Mouse (Mus musculus): ENCODE data around the gene Traf2. TPM values are rescaled to one million over a fixed set of nuclear protein-coding genes. Genes with fewer than 3 reads are reported as not detected.

Gene Traf2
- polyA plus RNA-seq, 1 experiment = 15.3 TPM

DNA sequence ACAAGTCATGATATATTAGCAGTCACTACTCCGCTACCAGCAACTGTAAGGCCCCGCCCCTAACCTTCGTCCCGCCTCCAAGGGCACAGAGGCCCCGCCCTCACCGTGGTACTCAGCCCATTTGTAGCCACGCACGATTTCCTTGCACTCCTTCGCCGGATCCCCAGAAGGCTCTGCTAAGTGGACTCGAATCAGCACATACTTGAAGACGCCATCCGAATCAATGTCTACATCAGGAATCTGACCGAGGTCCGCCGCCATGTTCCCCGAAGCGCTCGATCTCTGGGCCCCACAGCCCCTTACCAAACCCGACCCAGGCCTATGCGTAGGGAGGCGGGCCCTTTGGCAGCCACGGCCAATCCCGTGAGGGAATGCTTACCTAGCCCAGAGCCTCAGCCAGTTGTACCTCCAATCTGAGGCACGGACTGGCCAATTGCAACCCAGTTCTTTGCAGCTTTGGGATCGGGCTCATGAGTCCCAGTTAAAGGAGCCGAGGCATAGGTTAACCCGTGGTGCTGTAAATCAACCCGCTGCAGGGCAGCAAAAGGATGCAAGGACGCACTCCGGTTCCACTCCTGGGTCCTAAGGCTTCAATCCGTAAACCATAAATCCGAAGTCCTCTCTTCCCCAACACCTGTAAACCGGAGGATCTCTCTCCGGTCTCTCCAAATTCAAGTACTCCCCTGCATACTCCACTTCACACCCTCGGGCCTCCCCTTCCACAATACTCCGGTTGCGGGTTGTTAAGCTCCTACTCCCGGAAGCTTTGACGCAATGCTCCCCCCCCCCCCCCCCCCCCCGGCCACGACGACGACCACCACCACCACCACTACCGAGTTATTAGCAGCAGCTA is 28.1 kb upstream of the Traf2 start, which contains the start of the genes Mamdc4 and Phpt1:
TSS of gene Mamdc4 (minus strand) at position 267 of the 853 bp plus-strand sequence.
TSS of gene Phpt1 (minus strand) at position 646 of the 853 bp plus-strand sequence.
- peaks cover 10% of the 10 kb centered on the region for H3K27me3 ChIP-seq (replicated peaks; ENCODE audit: control insufficient read depth, insufficient read depth, low read length)
- under 1% methylated on average over 45 of the region's 45 CpGs for WGBS
- peak within 1 kb of the TSS; percentile 68 for H3K4me3 ChIP-seq (ENCODE audit: insufficient read depth, low read depth, low read length)
- TF ChIP-seq POLR2A (IDR thresholded peaks at IDR 0.05; ENCODE audit: low read depth, low read length) = peak; percentile 41
- no peak for TF ChIP-seq CTCF (conservative IDR thresholded peaks at IDR 0.05; ENCODE audit: insufficient read depth, insufficient read length, low read depth, low read length)
- peaks cover 5% of the 10 kb centered on the region for H3K4me1 ChIP-seq (ENCODE audit: control insufficient read depth, insufficient read depth, low read length)
- peak; percentile 99 for DNase-seq
- peak within 1 kb of the TSS; percentile 88 for H3K27ac ChIP-seq (ENCODE audit: insufficient read depth, low read depth, low read length)
- H3K36me3 ChIP-seq (ENCODE audit: control insufficient read depth, insufficient read depth, low read length) = no peaks in the 10 kb centered on the region

DNA sequence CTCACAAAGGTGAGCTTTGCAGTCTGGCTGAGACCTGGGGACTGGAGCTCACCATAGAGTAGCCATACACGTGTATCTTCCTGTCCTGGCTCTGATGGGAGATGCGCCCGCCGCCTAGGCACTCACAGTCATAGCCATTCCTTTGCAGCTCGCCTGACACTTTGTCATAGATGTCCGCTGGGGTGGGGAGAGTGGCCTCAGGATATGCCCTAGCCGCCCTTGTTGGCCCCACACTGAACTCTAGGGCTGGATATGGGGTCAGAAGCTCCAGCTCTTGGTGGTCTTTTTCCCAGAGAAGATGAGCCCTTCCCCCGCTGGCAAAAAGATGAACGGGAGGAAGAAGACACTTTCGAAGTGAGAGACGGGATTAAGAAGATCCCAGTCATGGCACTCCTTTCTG is 27.4 kb upstream of the Traf2 start:
- 10% methylated on average over 11 of the region's 11 CpGs for WGBS
- TF ChIP-seq CTCF (conservative IDR thresholded peaks at IDR 0.05; ENCODE audit: insufficient read depth, insufficient read length, low read depth, low read length) (no peak), POLR2A (IDR thresholded peaks at IDR 0.05; ENCODE audit: low read depth, low read length) (no peak)
- no peak for DNase-seq
- peak overlapping the region; percentile 8; the same call in 1 of the 2 replicates for H3K27ac ChIP-seq (ENCODE audit: insufficient read depth, low read depth, low read length)
- peaks cover 5% of the 10 kb centered on the region for H3K4me1 ChIP-seq (ENCODE audit: control insufficient read depth, insufficient read depth, low read length)
- H3K4me3 ChIP-seq (ENCODE audit: insufficient read depth, low read depth, low read length) = peak overlapping the region; percentile 68
- H3K36me3 ChIP-seq (ENCODE audit: control insufficient read depth, insufficient read depth, low read length) = no peaks in the 10 kb centered on the region
- peaks cover 7% of the 10 kb centered on the region for H3K27me3 ChIP-seq (replicated peaks; ENCODE audit: control insufficient read depth, insufficient read depth, low read length)

DNA sequence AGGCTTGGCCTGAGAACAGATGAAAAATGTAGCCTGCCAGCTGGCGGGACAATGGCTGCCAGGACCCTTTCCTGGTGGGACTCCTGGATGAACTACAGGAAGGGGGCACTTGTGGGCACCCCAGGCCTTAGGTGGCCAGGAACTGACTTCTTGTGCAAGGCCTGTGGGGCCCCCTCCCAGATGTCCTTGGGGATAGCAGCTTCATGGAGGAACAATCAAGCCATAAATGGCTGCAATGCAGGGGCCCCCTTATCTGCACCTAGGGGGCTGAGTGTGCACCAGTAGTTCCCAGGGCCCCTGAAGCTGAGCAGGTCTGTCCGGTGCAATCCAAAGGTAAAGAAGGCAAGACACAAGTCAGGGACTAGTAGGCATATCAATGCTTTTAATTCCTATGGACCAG is 26.3 kb upstream of the Traf2 start:
- H3K27me3 ChIP-seq (replicated peaks; ENCODE audit: control insufficient read depth, insufficient read depth, low read length) = peaks cover 4% of the 10 kb centered on the region; the same call in 1 of the 2 replicates
- no peaks in the 10 kb centered on the region for H3K36me3 ChIP-seq (ENCODE audit: control insufficient read depth, insufficient read depth, low read length)
- TF ChIP-seq CTCF (conservative IDR thresholded peaks at IDR 0.05; ENCODE audit: insufficient read depth, insufficient read length, low read depth, low read length) = no peak
- no peak for TF ChIP-seq POLR2A (IDR thresholded peaks at IDR 0.05; ENCODE audit: low read depth, low read length)
- peaks cover 5% of the 10 kb centered on the region for H3K4me1 ChIP-seq (ENCODE audit: control insufficient read depth, insufficient read depth, low read length)
- H3K4me3 ChIP-seq (ENCODE audit: insufficient read depth, low read depth, low read length) = no peak overlapping the region
- 86% methylated on average over 2 of the region's 2 CpGs for WGBS
- H3K27ac ChIP-seq (ENCODE audit: insufficient read depth, low read depth, low read length) = no peak overlapping the region
- DNase-seq = no peak

DNA sequence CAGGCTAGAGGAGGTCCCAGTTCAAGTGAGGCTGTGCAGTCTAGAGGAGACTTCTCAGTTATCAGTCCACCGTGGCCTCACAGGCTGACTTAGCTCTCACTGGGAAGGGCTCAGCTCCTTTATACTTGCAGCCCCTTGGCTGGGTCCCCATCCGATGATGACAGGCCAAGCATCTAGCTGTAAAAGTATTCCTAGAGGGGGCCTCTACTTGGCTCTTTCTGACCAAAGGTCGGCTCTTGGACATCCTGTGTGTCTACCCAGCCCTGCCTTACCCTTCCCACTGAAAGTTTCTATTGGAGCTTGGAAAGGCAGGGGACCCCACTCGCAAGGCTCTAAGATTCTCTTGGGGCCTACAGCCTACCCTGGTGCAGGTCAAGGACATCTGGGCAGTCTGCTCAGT is 24.5 kb upstream of the Traf2 start:
- Histone ChIP-seq H3K27ac (ENCODE audit: insufficient read depth, low read depth, low read length) (no peak overlapping the region), H3K4me1 (ENCODE audit: control insufficient read depth, insufficient read depth, low read length) (peaks cover 5% of the 10 kb centered on the region), H3K27me3 (replicated peaks; ENCODE audit: control insufficient read depth, insufficient read depth, low read length) (no peaks in the 10 kb centered on the region), H3K4me3 (ENCODE audit: insufficient read depth, low read depth, low read length) (no peak overlapping the region), H3K36me3 (ENCODE audit: control insufficient read depth, insufficient read depth, low read length) (no peaks in the 10 kb centered on the region)
- no peak for DNase-seq
- no peak for TF ChIP-seq POLR2A (IDR thresholded peaks at IDR 0.05; ENCODE audit: low read depth, low read length)
- no peak for TF ChIP-seq CTCF (conservative IDR thresholded peaks at IDR 0.05; ENCODE audit: insufficient read depth, insufficient read length, low read depth, low read length)
- 85% methylated on average over 4 of the region's 4 CpGs for WGBS

DNA sequence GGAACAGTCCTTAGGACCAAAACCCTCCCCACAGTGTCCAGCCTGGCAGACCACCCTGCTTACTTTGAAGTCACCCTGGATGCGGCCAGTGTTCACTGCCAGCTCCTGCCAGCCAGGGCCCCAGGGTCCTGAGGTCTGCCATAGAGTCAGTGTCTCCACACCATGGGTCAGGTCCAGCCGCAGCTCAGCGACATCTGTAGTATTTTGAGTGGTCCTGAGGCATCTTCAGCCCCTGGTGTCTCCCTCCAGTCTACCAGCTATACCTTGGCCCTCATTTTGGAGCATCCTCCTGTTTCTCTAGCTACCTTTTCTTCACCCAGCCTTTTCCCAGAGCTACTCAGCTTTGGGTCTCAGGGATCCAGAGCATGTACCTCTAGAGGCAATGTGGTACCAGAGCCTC is 22.6 kb upstream of the Traf2 start:
- WGBS = 95% methylated on average over 3 of the region's 3 CpGs
- TF ChIP-seq POLR2A (IDR thresholded peaks at IDR 0.05; ENCODE audit: low read depth, low read length) (no peak), CTCF (conservative IDR thresholded peaks at IDR 0.05; ENCODE audit: insufficient read depth, insufficient read length, low read depth, low read length) (no peak)
- Histone ChIP-seq H3K27me3 (replicated peaks; ENCODE audit: control insufficient read depth, insufficient read depth, low read length) (no peaks in the 10 kb centered on the region), H3K27ac (ENCODE audit: insufficient read depth, low read depth, low read length) (no peak overlapping the region), H3K4me3 (ENCODE audit: insufficient read depth, low read depth, low read length) (no peak overlapping the region), H3K4me1 (ENCODE audit: control insufficient read depth, insufficient read depth, low read length) (no peaks in the 10 kb centered on the region), H3K36me3 (ENCODE audit: control insufficient read depth, insufficient read depth, low read length) (no peaks in the 10 kb centered on the region)
- no peak for DNase-seq

DNA sequence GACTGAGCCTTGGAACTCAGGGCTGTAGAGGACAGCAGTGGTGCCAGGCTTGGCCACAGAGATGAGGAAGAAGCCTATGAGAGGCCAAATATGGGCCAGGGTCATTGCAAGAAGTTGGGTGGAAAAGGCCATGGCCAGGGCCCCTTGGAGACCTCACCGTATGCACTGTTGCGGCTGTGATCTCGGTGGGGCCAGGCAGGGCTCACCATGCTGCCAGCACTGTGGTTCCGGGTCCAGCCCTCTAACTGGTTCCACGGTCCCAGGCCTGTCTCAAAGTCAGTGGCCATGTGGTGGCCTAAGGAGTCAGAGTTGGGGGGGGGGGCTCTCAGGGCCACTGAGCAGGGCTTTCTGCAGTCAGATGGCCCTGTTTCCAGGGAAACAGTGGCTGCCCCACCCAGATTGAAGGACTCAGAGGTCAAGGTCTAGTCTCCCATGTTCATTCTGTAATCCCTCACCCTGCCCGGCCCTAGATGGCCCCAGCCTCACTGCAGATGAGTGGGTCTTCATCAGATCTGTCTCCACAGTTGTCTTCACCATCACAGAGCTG is 21.8 kb upstream of the Traf2 start:
- H3K27me3 ChIP-seq (replicated peaks; ENCODE audit: control insufficient read depth, insufficient read depth, low read length) = no peaks in the 10 kb centered on the region
- no peak for TF ChIP-seq POLR2A (IDR thresholded peaks at IDR 0.05; ENCODE audit: low read depth, low read length)
- WGBS = 74% methylated on average over 6 of the region's 6 CpGs
- H3K4me1 ChIP-seq (ENCODE audit: control insufficient read depth, insufficient read depth, low read length) = no peaks in the 10 kb centered on the region
- no peak overlapping the region for H3K27ac ChIP-seq (ENCODE audit: insufficient read depth, low read depth, low read length)
- no peaks in the 10 kb centered on the region for H3K36me3 ChIP-seq (ENCODE audit: control insufficient read depth, insufficient read depth, low read length)
- no peak overlapping the region for H3K4me3 ChIP-seq (ENCODE audit: insufficient read depth, low read depth, low read length)
- no peak for DNase-seq

DNA sequence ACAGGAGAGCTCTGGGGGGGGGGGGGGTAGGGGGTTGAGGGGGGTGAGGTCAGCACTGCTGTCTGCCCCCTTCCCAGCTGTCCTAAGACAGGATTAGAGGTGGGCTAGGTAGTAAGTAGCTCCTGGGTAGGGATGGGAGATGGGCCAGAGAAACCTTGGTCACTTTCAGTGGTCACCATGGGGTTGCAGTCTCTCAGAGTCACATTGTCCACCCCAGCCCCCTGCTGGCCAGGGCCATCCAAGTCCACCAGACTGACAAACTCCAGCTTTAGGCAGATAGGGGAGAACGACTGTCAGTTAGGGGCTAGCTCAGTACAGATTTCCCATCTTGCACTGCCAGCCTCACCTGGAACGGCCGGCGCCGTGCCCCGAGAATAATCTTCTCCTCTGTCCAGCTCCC is 19.8 kb upstream of the Traf2 start:
- TF ChIP-seq POLR2A (IDR thresholded peaks at IDR 0.05; ENCODE audit: low read depth, low read length) (no peak), CTCF (conservative IDR thresholded peaks at IDR 0.05; ENCODE audit: insufficient read depth, insufficient read length, low read depth, low read length) (0 out of 2 replicates have a peak, but pooled peaks have one; percentile 25)
- no peak overlapping the region for H3K4me3 ChIP-seq (ENCODE audit: insufficient read depth, low read depth, low read length)
- 79% methylated on average over 6 of the region's 6 CpGs for WGBS
- no peaks in the 10 kb centered on the region for H3K4me1 ChIP-seq (ENCODE audit: control insufficient read depth, insufficient read depth, low read length)
- no peaks in the 10 kb centered on the region for H3K27me3 ChIP-seq (replicated peaks; ENCODE audit: control insufficient read depth, insufficient read depth, low read length)
- H3K36me3 ChIP-seq (ENCODE audit: control insufficient read depth, insufficient read depth, low read length) = no peaks in the 10 kb centered on the region
- no peak for DNase-seq
- no peak overlapping the region for H3K27ac ChIP-seq (ENCODE audit: insufficient read depth, low read depth, low read length)

Data from kidney, adult 2 months (tissue).